Mouse (Mus musculus): ENCODE measurements around the gene Klhdc9. TPM values are rescaled to one million over a fixed set of nuclear protein-coding genes. Genes with fewer than 3 reads are reported as not detected.

The Klhdc9 gene
- polyA plus RNA-seq, 1 experiment from 2014 or later = 0.63 TPM

- WGBS = 87% methylated on average over 2 of the region's 2 CpGs
- Histone ChIP-seq H3K9ac (ENCODE audit: low read length) (no peak overlapping the region), H3K4me2 (ENCODE audit: low read length) (no peak overlapping the region), H3K4me3 (ENCODE audit: control insufficient read depth in 1 of 2, insufficient read depth in 1 of 2, low read depth in 1 of 2, low read length in 2 of 2) (no peak overlapping the region), H3K27me3 (ENCODE audit: control insufficient read depth, insufficient read depth, low read length) (no peaks in the 10 kb centered on the region), H3K4me1 (ENCODE audit: control insufficient read depth in 2 of 2, insufficient read depth in 2 of 2, low read length in 2 of 2) (peaks cover 0 to 3% of the 10 kb centered on the region in 2 experiments; a peak in 2 of 4 replicates), H3K36me3 (ENCODE audit: control insufficient read depth, insufficient read depth, low read length) (peaks cover 27% of the 10 kb centered on the region), H3K9me3 (ENCODE audit: control insufficient read depth, low read length) (peaks cover 3% of the 10 kb centered on the region), H3K27ac (replicated peaks in 1 of 2; ENCODE audit: control insufficient read depth in 1 of 2, insufficient read depth in 1 of 2, low read depth in 2 of 2, low read length in 2 of 2) (no peak overlapping the region)
- no peak for ATAC-seq (ENCODE audit: insufficient number of reproducible peaks, insufficient read depth, low FRiP score, low read depth)
Measured at GRCm38 (mm10) chr1:171356814-171357213, 3.8 kb downstream of the Klhdc9 start.

DNA sequence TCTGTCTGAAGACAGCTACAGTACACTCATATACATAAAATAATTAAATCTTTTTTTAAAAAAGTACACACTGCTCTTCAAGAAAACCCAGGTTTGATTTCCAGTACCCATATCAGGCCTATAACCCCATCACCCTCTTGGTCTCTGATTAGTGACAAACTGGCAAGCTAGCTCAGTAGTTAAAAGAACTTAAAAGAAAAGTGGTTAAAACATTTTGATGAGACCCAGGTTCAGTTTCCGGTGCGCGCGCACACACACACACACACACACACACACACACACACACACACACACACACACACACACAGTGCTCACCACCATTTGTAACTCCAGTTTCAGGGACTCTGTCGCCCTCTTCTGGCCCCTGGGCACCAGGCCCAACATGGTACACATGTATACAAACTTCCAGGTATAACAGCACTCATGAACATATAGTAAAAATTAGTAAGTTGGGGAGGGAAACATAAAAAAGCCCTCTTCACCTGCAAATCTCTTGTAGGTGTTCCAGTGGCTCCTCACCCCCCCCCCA, 4.7 kb downstream of the Klhdc9 start:
- ATAC-seq (ENCODE audit: insufficient number of reproducible peaks, insufficient read depth, low FRiP score, low read depth) = no peak
- WGBS = 85% methylated on average over 5 of the region's 5 CpGs
- Histone ChIP-seq H3K36me3 (ENCODE audit: control insufficient read depth, insufficient read depth, low read length) (peaks cover 27% of the 10 kb centered on the region), H3K4me1 (ENCODE audit: control insufficient read depth in 2 of 2, insufficient read depth in 2 of 2, low read length in 2 of 2) (peaks cover 0 to 3% of the 10 kb centered on the region in 2 experiments; a peak in 2 of 4 replicates), H3K27me3 (ENCODE audit: control insufficient read depth, insufficient read depth, low read length) (no peaks in the 10 kb centered on the region), H3K9ac (ENCODE audit: low read length) (no peak overlapping the region), H3K4me3 (ENCODE audit: control insufficient read depth in 1 of 2, insufficient read depth in 1 of 2, low read depth in 1 of 2, low read length in 2 of 2) (no peak overlapping the region), H3K4me2 (ENCODE audit: low read length) (no peak overlapping the region), H3K27ac (replicated peaks in 1 of 2; ENCODE audit: control insufficient read depth in 1 of 2, insufficient read depth in 1 of 2, low read depth in 2 of 2, low read length in 2 of 2) (no peak overlapping the region), H3K9me3 (ENCODE audit: control insufficient read depth, low read length) (peaks cover 3% of the 10 kb centered on the region)

DNA sequence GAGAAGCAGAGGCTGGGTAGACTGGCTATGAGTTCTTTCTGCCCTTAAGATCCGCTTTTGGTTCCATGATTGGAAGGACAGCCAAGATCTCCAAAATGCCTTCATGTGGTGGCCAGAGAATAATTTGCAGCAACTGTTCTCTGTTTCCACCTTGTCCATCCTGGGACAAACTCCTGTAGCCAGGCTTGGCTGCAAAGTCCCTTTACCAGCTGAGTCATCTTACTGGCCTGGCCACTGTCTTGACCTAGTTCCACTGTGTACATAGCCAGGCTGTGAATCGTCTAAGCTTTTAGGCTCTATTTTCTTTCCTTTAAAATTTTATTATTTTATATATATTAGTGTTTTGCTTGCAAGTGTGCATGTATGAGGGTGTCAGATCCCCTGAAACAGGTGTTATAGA, 11.4 kb downstream of the Klhdc9 start:
- H3K4me3 ChIP-seq (ENCODE audit: control insufficient read depth in 1 of 2, insufficient read depth in 1 of 2, low read depth in 1 of 2, low read length in 2 of 2) = no peak overlapping the region
- no peaks in the 10 kb centered on the region for H3K27me3 ChIP-seq (ENCODE audit: control insufficient read depth, insufficient read depth, low read length)
- peaks cover 4 to 10% of the 10 kb centered on the region in 2 experiments for H3K4me1 ChIP-seq (ENCODE audit: control insufficient read depth in 2 of 2, insufficient read depth in 2 of 2, low read length in 2 of 2)
- no peak overlapping the region for H3K9ac ChIP-seq (ENCODE audit: low read length)
- no peak overlapping the region for H3K27ac ChIP-seq (replicated peaks in 1 of 2; ENCODE audit: control insufficient read depth in 1 of 2, insufficient read depth in 1 of 2, low read depth in 2 of 2, low read length in 2 of 2)
- H3K36me3 ChIP-seq (ENCODE audit: control insufficient read depth, insufficient read depth, low read length) = no peaks in the 10 kb centered on the region
- H3K9me3 ChIP-seq (ENCODE audit: control insufficient read depth, low read length) = peaks cover 5% of the 10 kb centered on the region
- ATAC-seq (ENCODE audit: insufficient number of reproducible peaks, insufficient read depth, low FRiP score, low read depth) = no peak
- no peak overlapping the region for H3K4me2 ChIP-seq (ENCODE audit: low read length)
- WGBS = 93% methylated on average over 2 of the region's 2 CpGs

- WGBS = 92% methylated on average over 3 of the region's 3 CpGs
- no peak overlapping the region for H3K9ac ChIP-seq (ENCODE audit: low read length)
Measured at GRCm38 (mm10) chr1:171348665-171349064, 11.9 kb downstream of the Klhdc9 start.

DNA sequence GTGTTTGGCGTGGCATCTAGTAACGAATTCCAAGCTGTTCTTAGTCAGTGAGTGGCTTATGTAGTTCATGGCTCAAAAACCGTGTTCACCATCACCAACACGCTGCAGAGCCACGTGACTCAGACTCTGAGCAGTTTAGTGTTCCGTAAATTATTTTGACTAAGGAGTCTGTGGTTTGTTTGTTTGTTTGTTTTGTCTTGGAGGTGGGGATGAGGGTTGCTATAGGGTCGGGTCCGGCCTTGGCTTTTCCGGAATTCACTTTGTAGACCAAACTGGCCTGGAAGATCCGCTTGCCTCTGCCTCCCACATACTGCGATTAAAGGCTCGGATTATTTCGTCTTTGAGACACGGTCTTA, 14.5 kb downstream of the Klhdc9 start:
- Histone ChIP-seq H3K9me3 (ENCODE audit: control insufficient read depth, low read length) (peaks cover 5% of the 10 kb centered on the region), H3K27ac (replicated peaks in 1 of 2; ENCODE audit: control insufficient read depth in 1 of 2, insufficient read depth in 1 of 2, low read depth in 2 of 2, low read length in 2 of 2) (peak overlapping the region in 1 of 2 experiments; percentile 76; a peak in 1 of 4 replicates), H3K36me3 (ENCODE audit: control insufficient read depth, insufficient read depth, low read length) (peaks cover 27% of the 10 kb centered on the region), H3K4me1 (ENCODE audit: control insufficient read depth in 2 of 2, insufficient read depth in 2 of 2, low read length in 2 of 2) (peaks cover 5 to 13% of the 10 kb centered on the region in 2 experiments), H3K4me3 (ENCODE audit: control insufficient read depth in 1 of 2, insufficient read depth in 1 of 2, low read depth in 1 of 2, low read length in 2 of 2) (peak overlapping the region; percentile 62 to 96), H3K9ac (ENCODE audit: low read length) (peak overlapping the region; percentile 94), H3K27me3 (ENCODE audit: control insufficient read depth, insufficient read depth, low read length) (no peaks in the 10 kb centered on the region), H3K4me2 (ENCODE audit: low read length) (peak overlapping the region; percentile 91)
- WGBS = 1% methylated on average over 14 of the region's 14 CpGs
- ATAC-seq (ENCODE audit: insufficient number of reproducible peaks, insufficient read depth, low FRiP score, low read depth) = no peak

More at GRCm38 (mm10) chr1:171348665-171349064, 11.9 kb downstream of the Klhdc9 start:
- peaks cover 5% of the 10 kb centered on the region for H3K9me3 ChIP-seq (ENCODE audit: control insufficient read depth, low read length)
- no peaks in the 10 kb centered on the region for H3K27me3 ChIP-seq (ENCODE audit: control insufficient read depth, insufficient read depth, low read length)
- ATAC-seq (ENCODE audit: insufficient number of reproducible peaks, insufficient read depth, low FRiP score, low read depth) = no peak
- H3K36me3 ChIP-seq (ENCODE audit: control insufficient read depth, insufficient read depth, low read length) = peaks cover under 1% of the 10 kb centered on the region
- H3K4me1 ChIP-seq (ENCODE audit: control insufficient read depth in 2 of 2, insufficient read depth in 2 of 2, low read length in 2 of 2) = peaks cover 5 to 12% of the 10 kb centered on the region in 2 experiments
- no peak overlapping the region for H3K27ac ChIP-seq (replicated peaks in 1 of 2; ENCODE audit: control insufficient read depth in 1 of 2, insufficient read depth in 1 of 2, low read depth in 2 of 2, low read length in 2 of 2)
- no peak overlapping the region for H3K4me3 ChIP-seq (ENCODE audit: control insufficient read depth in 1 of 2, insufficient read depth in 1 of 2, low read depth in 1 of 2, low read length in 2 of 2)
- no peak overlapping the region for H3K4me2 ChIP-seq (ENCODE audit: low read length)

DNA sequence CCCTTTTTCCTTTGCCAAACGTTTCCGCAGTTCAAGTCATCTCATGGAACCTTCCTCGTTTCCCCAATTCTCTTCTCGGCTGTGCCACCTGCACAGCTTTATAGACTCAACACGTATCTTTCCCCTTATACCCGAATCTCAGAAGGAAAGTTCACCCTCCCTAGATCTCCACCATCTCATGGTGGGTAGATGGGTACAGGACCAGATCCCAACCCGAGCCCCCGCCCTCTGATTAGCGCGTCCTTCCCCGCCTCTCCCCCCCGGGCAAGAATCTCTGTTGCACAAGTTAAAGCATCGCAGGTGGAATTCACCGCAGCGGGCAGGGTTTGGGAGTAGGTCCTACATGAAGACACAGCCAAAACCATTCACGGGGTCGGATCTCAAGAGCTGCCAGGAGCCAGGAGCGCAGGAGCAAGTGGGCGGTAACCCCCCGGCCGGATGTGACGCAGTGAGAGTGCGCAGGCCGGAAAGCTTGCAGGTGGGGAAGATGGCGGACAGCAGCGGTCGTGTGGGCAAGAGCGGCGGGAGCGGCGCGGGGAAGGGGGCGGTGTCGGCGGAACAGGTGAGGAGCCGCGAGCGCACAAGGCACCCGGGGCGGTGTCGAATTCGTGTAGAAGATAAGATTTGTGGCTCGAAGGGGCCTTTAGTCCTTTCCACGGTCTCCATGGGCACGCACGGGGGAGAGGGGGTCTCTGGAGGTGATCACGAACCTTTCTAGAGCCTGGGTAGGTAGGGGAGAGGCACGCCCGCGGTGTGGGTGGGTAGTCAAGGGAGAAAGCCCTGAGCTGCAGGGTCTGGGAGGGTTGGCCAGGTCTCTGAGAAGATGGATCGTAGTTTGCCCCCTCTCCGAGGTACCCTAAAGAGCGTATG, 15.1 kb downstream of the Klhdc9 start, which contains the start of the genes Nit1 and Pfdn2:
Gene Nit1 (minus strand): TSS at position 422 of the 870 bp plus-strand sequence.
Gene Pfdn2 (plus strand): TSS at position 446 of the 870 bp plus-strand sequence.
- peak within 1 kb of the TSS; percentile 62 to 96 for H3K4me3 ChIP-seq (ENCODE audit: control insufficient read depth in 1 of 2, insufficient read depth in 1 of 2, low read depth in 1 of 2, low read length in 2 of 2)
- ATAC-seq (ENCODE audit: insufficient number of reproducible peaks, insufficient read depth, low FRiP score, low read depth) = peak; percentile 82
- H3K27me3 ChIP-seq (ENCODE audit: control insufficient read depth, insufficient read depth, low read length) = no peaks in the 10 kb centered on the region
- WGBS = 1% methylated on average over 53 of the region's 53 CpGs
- peaks cover 5 to 13% of the 10 kb centered on the region in 2 experiments for H3K4me1 ChIP-seq (ENCODE audit: control insufficient read depth in 2 of 2, insufficient read depth in 2 of 2, low read length in 2 of 2)
- H3K36me3 ChIP-seq (ENCODE audit: control insufficient read depth, insufficient read depth, low read length) = peaks cover 33% of the 10 kb centered on the region
- peak within 1 kb of the TSS; percentile 45 to 76; a peak in 3 of 4 replicates for H3K27ac ChIP-seq (replicated peaks in 1 of 2; ENCODE audit: control insufficient read depth in 1 of 2, insufficient read depth in 1 of 2, low read depth in 2 of 2, low read length in 2 of 2)
- peak within 1 kb of the TSS; percentile 94 for H3K9ac ChIP-seq (ENCODE audit: low read length)
- peak within 1 kb of the TSS; percentile 91 for H3K4me2 ChIP-seq (ENCODE audit: low read length)
- peaks cover 5% of the 10 kb centered on the region for H3K9me3 ChIP-seq (ENCODE audit: control insufficient read depth, low read length)

DNA sequence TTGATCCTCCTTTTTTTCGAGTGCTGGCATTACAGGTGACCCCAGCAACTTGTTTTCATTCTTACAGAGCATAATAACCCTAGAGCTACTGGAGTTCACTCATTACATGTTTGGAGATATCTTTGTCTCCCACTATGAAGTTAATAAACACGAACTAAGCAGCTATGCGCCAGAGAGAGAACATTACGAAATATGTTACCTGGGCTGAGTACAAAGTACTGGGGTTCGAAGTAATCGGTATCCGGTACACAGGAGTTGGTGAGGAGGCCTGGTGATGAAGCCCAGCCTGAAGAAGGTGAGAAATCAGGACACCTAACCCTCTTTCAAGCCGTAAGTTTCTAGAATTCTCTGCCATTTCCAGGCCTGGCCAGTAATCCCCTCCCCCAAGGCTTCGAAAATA, 15.9 kb downstream of the Klhdc9 start:
- Histone ChIP-seq H3K9ac (ENCODE audit: low read length) (peak overlapping the region; percentile 94), H3K4me3 (ENCODE audit: control insufficient read depth in 1 of 2, insufficient read depth in 1 of 2, low read depth in 1 of 2, low read length in 2 of 2) (peak overlapping the region; percentile 62 to 96; a peak in 3 of 4 replicates), H3K4me1 (ENCODE audit: control insufficient read depth in 2 of 2, insufficient read depth in 2 of 2, low read length in 2 of 2) (peaks cover 5 to 13% of the 10 kb centered on the region in 2 experiments), H3K36me3 (ENCODE audit: control insufficient read depth, insufficient read depth, low read length) (peaks cover 40% of the 10 kb centered on the region), H3K4me2 (ENCODE audit: low read length) (peak overlapping the region; percentile 91), H3K27ac (replicated peaks in 1 of 2; ENCODE audit: control insufficient read depth in 1 of 2, insufficient read depth in 1 of 2, low read depth in 2 of 2, low read length in 2 of 2) (peak overlapping the region in 1 of 2 experiments; percentile 76; a peak in 2 of 4 replicates), H3K27me3 (ENCODE audit: control insufficient read depth, insufficient read depth, low read length) (no peaks in the 10 kb centered on the region), H3K9me3 (ENCODE audit: control insufficient read depth, low read length) (peaks cover 5% of the 10 kb centered on the region)
- no peak for ATAC-seq (ENCODE audit: insufficient number of reproducible peaks, insufficient read depth, low FRiP score, low read depth)
- WGBS = 71% methylated on average over 9 of the region's 9 CpGs
